Mouse (Mus musculus): ENCODE results near the gene Dtx1.

The Dtx1 gene

DNA sequence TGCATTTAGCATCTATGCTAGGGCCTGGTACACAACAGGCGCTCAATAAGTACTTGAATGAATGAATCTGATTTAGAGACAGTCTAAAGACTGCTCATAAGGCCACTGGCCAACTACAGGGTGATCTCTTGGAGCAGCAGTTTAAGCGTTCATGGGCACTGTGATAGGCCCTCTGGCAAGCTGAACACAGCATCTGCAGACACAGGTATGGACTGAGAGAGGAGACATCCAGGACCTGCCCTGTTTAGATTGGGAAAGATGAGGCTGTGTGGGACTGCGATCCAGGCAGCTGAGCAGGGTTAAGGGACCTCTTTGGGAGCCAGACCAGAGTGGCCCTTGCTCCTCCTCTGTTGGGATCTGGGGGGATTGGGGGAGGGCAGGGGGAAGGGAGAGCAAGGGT lies at the start of gene Dtx1:
TSS of gene Dtx1 (minus strand) at position 101 of the 400 bp plus-strand sequence.
- Histone ChIP-seq H3K27me3 (ENCODE audit: control insufficient read depth, insufficient read depth, low read length, poor library complexity, severe bottlenecking) (no peaks in the 10 kb centered on the region), H3K36me3 (ENCODE audit: control insufficient read depth, insufficient read depth, low read length, poor library complexity, severe bottlenecking) (no peaks in the 10 kb centered on the region; the same call in 1 of the 2 replicates)
- DNase-seq (ENCODE audit: low read depth, low spot score): no peak

DNA sequence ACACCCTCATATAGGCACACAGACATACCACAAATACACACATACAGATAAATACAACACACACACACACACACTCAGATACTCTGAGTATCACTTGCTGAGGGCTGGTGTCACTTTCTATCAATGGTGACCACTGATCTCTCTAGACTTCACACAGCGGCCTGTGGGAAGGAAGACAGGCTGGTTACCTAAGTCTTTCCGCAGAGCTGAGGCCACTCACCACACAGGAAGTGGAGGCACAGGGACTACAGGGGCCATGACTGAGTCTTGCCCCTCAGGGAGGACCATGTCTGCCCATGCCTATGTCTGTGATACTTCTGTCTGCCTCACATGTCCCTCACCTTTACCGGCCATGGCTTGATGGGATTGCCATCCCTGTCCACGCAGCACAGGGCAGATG lies 42.5 kb upstream of the Dtx1 start:
- no peaks in the 10 kb centered on the region for H3K27me3 ChIP-seq (ENCODE audit: control insufficient read depth, insufficient read depth, low read length, poor library complexity, severe bottlenecking)
- DNase-seq (ENCODE audit: low read depth, low spot score): no peak
- H3K36me3 ChIP-seq (ENCODE audit: control insufficient read depth, insufficient read depth, low read length, poor library complexity, severe bottlenecking): no peaks in the 10 kb centered on the region

DNA sequence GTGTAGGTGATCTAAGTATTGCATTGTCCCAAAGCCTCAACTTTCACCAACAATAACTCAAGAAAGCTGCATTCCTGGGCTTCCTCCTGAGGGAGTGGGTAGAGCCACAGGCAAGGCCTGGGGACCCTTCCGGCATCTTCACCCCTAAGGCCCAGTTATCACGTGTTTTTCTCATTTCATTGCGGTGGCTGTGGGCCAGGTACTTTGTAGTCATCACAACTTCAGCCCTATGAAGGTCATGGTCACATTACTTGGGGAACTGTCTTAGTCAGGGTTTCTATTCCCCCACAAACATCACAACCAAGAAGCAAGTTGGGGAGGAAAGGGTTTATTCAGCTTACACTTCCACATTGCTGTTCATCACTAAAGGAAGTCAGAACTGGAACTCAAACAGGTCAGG lies 41.1 kb upstream of the Dtx1 start:
- DNase-seq (ENCODE audit: low read depth, low spot score): no peak
- H3K27me3 ChIP-seq (ENCODE audit: control insufficient read depth, insufficient read depth, low read length, poor library complexity, severe bottlenecking): no peaks in the 10 kb centered on the region
- H3K36me3 ChIP-seq (ENCODE audit: control insufficient read depth, insufficient read depth, low read length, poor library complexity, severe bottlenecking): no peaks in the 10 kb centered on the region

DNA sequence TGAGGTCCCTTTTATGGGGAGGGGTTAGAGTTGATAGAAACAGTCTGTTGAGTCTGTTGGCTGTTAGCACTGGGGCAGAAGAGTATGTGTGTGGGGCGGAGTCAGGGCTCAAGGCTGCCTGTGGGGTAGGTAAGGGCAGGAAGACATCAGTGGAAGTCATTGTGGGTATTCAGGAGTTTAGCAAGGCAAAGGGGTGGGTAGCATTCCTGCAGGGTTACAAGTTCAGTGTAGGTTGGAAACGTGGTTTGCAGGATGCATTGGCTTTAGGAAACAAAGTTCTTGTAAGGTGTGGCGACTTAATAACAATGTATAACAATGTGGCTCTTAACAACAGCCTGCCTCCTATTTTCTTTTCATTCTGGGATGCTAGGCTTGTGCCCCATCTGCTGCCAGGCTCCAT lies 39.5 kb upstream of the Dtx1 start:
- no peaks in the 10 kb centered on the region for H3K27me3 ChIP-seq (ENCODE audit: control insufficient read depth, insufficient read depth, low read length, poor library complexity, severe bottlenecking)
- DNase-seq (ENCODE audit: low read depth, low spot score): no peak

DNA sequence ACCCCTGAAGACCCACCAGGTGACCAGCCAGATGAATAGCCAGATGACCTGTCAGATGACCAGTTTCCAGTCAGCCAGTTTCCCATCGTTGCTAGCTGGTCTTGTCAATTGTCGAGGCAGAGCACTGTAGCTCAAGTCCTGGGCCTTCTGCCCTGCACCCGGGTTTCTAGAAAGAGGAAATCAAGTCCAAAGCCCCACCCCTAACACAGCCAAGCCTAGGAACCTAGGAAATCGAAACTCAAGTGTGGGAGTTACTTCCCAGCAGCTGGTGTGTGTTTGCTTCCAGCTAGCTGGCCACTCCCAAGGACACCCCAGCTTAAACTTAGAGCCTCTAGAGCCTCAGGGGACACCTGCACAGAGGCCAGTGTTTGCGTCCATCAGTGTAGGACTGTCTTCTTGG lies 38.0 kb upstream of the Dtx1 start, which contains the start of gene Oas2:
TSS of gene Oas2 (minus strand) at position 166 of the 400 bp plus-strand sequence.
- Histone ChIP-seq H3K36me3 (ENCODE audit: control insufficient read depth, insufficient read depth, low read length, poor library complexity, severe bottlenecking) (no peaks in the 10 kb centered on the region), H3K27me3 (ENCODE audit: control insufficient read depth, insufficient read depth, low read length, poor library complexity, severe bottlenecking) (no peaks in the 10 kb centered on the region)
- peak; percentile 48 for DNase-seq (ENCODE audit: low read depth, low spot score)

More for the DNA sequence above, 39.5 kb upstream of the Dtx1 start:
- H3K36me3 ChIP-seq (ENCODE audit: control insufficient read depth, insufficient read depth, low read length, poor library complexity, severe bottlenecking): no peaks in the 10 kb centered on the region

DNA sequence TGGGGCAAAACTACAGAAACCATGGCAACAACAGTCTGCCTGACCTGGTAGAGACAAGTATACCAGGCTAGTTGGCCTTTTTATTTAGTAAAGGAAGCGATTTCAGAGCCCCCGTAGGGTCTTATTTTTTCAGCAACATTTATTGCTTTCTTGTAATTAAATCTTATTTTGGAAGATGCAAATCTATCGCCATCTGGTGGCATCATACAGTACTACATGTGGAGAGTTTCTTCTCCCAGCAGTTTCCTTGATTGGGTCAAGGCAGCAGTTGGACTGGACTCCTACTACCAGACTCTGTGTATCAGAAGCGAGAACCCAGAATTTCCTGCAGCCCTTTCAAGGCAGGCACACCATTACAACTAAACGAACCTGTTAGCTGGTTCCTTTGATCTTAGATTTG lies 34.7 kb upstream of the Dtx1 start:
- peak; percentile 78 for DNase-seq (ENCODE audit: low read depth, low spot score)
- Histone ChIP-seq H3K36me3 (ENCODE audit: control insufficient read depth, insufficient read depth, low read length, poor library complexity, severe bottlenecking) (no peaks in the 10 kb centered on the region; the same call in none of the 2 replicates), H3K27me3 (ENCODE audit: control insufficient read depth, insufficient read depth, low read length, poor library complexity, severe bottlenecking) (no peaks in the 10 kb centered on the region)

DNA sequence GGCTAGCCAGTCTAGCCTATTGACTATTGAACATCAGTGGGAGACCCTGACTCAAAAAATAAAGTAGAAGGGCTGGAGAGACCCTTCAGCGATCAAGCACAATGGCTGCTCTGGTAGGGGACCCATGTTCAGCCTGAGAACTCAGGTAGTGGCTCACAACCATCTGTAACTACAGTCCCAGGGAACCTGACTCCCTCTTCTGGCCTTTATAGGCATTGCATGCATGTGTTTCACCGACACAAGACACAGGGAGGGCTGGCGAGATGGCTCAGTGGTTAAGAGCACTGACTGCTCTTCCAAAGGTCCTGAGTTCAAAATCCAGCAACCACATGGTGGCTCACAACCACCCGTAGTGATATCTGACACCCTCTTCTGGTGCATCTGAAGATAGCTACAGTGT lies 30.4 kb upstream of the Dtx1 start:
- H3K27me3 ChIP-seq (ENCODE audit: control insufficient read depth, insufficient read depth, low read length, poor library complexity, severe bottlenecking): no peaks in the 10 kb centered on the region
- DNase-seq (ENCODE audit: low read depth, low spot score): peak; percentile 84

DNA sequence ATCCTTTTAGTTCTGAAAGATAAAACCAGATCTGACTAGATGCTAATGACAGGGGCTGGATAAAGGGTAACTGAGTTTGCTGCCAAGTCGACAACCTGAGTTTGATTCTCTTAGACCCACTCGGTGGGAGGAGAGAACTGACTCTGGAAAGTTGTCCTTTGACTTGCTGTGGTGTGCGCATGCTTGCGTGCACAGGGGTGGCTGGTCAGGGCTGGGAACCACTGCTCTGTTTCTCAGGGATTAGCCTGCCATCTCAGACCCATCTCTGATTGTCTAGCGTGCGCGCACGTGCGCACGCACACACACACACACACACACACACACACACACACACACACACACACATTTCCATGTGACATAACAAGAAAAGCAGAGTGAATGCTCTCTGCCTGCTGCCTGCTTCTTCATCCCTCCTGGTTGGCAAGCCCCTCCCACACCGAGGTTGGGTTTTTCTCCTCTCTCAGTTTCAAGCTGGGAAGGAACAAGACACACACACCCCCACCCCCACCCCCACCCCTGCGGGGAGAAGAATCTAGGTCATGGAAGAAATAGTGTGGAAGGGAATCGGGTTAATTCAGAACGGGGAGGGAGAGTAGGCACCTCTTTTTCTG lies 22.8 kb upstream of the Dtx1 start:
- no peaks in the 10 kb centered on the region for H3K27me3 ChIP-seq (ENCODE audit: control insufficient read depth, insufficient read depth, low read length, poor library complexity, severe bottlenecking)
- peaks cover 7% of the 10 kb centered on the region; the same call in 1 of the 2 replicates for H3K36me3 ChIP-seq (ENCODE audit: control insufficient read depth, insufficient read depth, low read length, poor library complexity, severe bottlenecking)
- no peak for DNase-seq (ENCODE audit: low read depth, low spot score)

More for the DNA sequence above, 30.4 kb upstream of the Dtx1 start:
- peaks cover 7% of the 10 kb centered on the region for H3K36me3 ChIP-seq (ENCODE audit: control insufficient read depth, insufficient read depth, low read length, poor library complexity, severe bottlenecking)

DNA sequence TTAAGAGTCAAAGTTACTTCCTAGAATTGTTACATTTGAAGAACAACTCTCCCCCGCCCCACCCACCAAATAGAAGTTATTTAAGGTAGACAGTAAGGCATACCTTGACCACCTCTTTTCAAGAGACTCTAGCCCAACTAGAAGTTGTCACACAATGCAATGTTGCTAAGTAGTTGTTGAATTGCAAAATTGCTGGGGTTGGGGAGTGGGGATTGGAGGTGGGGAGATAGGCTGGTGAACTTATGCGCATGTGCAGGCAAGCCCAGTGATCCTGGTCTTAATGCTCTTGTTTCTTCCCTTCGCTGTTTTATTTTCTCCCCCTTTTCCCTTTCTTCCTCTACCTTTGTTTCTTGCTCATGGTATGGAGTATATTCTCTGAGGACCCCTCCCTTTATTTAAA lies 22.0 kb upstream of the Dtx1 start:
- no peaks in the 10 kb centered on the region for H3K27me3 ChIP-seq (ENCODE audit: control insufficient read depth, insufficient read depth, low read length, poor library complexity, severe bottlenecking)
- no peak for DNase-seq (ENCODE audit: low read depth, low spot score)
- H3K36me3 ChIP-seq (ENCODE audit: control insufficient read depth, insufficient read depth, low read length, poor library complexity, severe bottlenecking): peaks cover 5% of the 10 kb centered on the region; the same call in 1 of the 2 replicates

DNA sequence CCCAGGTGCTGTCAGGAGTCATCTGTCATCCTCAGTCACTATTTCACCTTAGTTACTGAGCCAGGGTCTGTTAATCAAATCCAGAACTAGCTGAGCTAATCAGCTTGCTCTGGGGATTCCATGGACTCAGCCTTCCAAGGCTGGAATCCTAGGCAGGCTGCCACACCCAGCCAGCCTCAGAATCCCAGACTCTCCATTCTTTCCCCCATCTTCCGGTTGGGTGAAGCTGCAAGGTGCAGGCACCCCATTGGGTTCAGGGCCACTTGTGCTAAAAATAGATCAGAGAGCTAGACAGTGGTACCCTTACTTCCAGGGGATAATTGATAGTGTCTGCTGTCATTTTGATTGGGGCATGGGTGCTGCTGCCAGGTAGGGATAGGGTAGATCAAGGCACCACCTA lies 21.0 kb upstream of the Dtx1 start:
- no peaks in the 10 kb centered on the region for H3K27me3 ChIP-seq (ENCODE audit: control insufficient read depth, insufficient read depth, low read length, poor library complexity, severe bottlenecking)
- no peak for DNase-seq (ENCODE audit: low read depth, low spot score)
- no peaks in the 10 kb centered on the region for H3K36me3 ChIP-seq (ENCODE audit: control insufficient read depth, insufficient read depth, low read length, poor library complexity, severe bottlenecking)

DNA sequence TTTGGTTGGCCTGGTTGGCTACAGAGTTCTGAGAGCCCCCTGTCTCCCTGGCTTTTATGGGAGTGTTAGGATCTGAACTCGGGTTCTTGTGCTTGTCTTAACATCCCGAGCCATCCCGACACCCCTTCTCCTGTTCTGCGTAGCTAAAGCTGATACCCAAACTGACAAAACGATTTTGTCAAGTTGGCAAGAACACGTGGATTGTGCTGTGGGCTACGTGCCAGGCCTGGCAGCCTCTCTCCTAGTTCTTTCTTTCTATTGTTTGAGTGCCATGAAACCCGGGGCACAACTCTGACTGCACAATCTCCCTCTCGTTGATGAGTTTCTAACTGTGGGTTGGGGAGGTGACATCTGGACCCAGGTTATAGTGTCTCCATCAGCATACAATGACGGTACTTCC lies 17.6 kb upstream of the Dtx1 start:
- no peak for DNase-seq (ENCODE audit: low read depth, low spot score)
- no peaks in the 10 kb centered on the region for H3K27me3 ChIP-seq (ENCODE audit: control insufficient read depth, insufficient read depth, low read length, poor library complexity, severe bottlenecking)
- H3K36me3 ChIP-seq (ENCODE audit: control insufficient read depth, insufficient read depth, low read length, poor library complexity, severe bottlenecking): no peaks in the 10 kb centered on the region

DNA sequence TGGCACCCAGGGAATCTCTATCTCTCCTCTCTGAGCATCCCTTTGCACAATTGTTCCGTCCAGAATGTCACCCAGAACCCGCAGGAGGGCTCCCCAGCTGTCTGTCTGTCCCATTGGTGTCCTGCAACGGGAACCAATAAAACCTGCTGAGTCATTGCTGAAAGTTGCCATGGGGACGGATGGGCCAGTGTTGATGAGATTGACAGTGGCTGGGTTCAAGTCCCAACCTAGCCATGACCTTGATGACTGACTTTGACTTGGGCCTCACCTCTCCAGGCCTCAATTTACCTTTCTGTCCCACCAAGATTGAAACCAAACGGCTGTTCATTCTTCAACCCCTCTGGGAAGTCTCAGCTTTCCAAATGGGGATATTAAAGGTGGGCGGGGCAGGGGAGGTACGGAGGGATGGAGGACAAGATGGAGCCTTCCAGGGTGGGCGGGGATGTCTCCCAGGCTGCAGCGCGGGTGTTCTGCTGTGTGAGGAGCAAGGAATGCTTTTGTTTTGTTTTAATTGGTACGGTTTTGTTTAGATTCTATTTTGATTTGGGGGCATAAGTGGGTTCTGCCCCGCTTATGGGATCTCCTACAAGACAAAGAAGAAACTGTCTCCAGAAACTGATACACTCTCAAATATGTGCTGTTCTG lies 14.2 kb upstream of the Dtx1 start:
- DNase-seq (ENCODE audit: low read depth, low spot score): no peak
- no peaks in the 10 kb centered on the region for H3K27me3 ChIP-seq (ENCODE audit: control insufficient read depth, insufficient read depth, low read length, poor library complexity, severe bottlenecking)
- H3K36me3 ChIP-seq (ENCODE audit: control insufficient read depth, insufficient read depth, low read length, poor library complexity, severe bottlenecking): no peaks in the 10 kb centered on the region

DNA sequence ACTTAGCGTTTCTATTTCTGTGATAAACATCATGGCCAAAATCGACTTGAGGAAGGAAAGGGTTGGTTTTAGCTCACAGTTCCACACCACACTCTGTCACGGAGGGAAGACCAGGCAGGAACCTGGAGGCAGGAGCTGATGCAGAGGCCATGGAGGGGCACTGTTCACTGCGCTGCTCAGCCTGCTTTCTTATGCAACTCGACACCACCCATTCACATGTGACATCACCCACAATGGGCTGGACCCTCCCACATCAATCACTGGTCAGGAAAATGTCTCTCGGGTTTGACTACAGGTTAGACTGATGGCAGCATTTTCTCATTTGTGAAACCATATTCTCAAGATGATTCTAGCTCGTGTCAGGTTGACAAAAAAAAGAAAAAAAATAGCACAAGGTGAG lies 9.3 kb upstream of the Dtx1 start:
- DNase-seq (ENCODE audit: low read depth, low spot score): no peak
- no peaks in the 10 kb centered on the region for H3K27me3 ChIP-seq (ENCODE audit: control insufficient read depth, insufficient read depth, low read length, poor library complexity, severe bottlenecking)
- H3K36me3 ChIP-seq (ENCODE audit: control insufficient read depth, insufficient read depth, low read length, poor library complexity, severe bottlenecking): no peaks in the 10 kb centered on the region

DNA sequence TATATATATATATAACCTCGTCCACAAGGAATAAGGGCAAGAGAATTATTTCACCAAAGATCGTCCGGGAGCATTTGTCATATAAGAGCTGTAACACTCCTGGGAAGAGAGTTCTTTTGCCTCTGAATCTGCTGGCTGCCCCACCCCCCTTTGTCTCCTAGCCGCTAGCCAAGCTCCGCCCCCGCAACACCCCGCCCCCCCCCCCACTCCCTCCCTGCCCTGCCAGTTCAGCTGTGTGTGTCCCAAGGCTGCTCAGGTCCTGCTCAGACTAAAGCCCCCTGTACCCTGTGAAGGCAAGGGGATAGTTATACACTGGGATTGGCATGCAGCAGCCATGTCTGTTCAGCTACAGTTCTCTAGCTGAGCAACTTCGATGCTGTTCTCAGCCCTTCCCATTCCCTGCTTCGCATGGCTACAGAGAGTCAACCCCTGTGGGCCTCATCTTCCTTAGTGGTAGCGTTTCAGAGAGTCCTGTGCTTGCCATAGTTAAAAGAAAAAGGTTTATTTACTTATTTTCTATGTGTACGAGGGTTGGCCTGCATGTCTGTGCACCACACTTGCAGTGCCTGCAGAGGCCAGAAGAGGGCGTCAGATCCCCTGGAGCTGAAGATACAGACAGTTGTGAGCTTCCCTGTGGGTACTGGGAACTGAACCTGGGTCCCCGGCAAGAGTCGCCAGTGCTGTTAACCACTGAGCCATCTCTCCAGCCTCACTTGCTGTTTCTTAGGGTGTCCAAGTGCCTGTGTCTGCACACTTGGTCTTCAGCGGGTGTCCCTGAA lies 7.1 kb upstream of the Dtx1 start:
- H3K27me3 ChIP-seq (ENCODE audit: control insufficient read depth, insufficient read depth, low read length, poor library complexity, severe bottlenecking): no peaks in the 10 kb centered on the region
- DNase-seq (ENCODE audit: low read depth, low spot score): no peak
- no peaks in the 10 kb centered on the region for H3K36me3 ChIP-seq (ENCODE audit: control insufficient read depth, insufficient read depth, low read length, poor library complexity, severe bottlenecking)

DNA sequence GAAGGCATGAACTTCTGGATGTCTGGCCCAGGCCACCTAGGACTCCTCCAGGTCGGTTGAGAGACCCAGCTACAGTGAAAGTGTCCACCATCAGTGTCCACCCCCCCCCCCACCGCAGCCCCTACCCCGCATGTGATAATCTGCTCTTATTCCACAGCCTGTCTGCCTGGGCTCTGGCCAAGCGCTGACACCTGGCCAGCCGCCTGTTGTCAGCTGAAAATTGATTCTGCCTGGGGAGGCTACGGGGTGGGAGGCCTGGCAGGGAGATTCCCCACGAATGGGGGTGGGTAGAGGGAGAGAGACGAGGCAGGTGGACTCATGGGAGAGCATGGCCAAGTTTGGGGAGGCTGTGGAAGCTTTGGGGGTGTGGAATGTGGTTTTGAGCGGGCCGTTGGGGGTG lies 5.4 kb upstream of the Dtx1 start:
- no peaks in the 10 kb centered on the region for H3K27me3 ChIP-seq (ENCODE audit: control insufficient read depth, insufficient read depth, low read length, poor library complexity, severe bottlenecking)
- DNase-seq (ENCODE audit: low read depth, low spot score): no peak
- H3K36me3 ChIP-seq (ENCODE audit: control insufficient read depth, insufficient read depth, low read length, poor library complexity, severe bottlenecking): no peaks in the 10 kb centered on the region
